Mouse (Mus musculus) liver, embryonic 14.5 days (tissue): ENCODE data around the gene Srgap2.

ENCODE experiments used
- CTCF ChIP-seq: IDR thresholded peaks from 2 replicates; pipeline ENCODE4 v1.5.1; 2016; ENCODE audit warnings: antibody characterized with exemption, low read depth, control low read depth
- EP300 ChIP-seq: IDR thresholded peaks from 2 replicates; pipeline ENCODE4 v1.6.1; 2016; ENCODE audit warnings: antibody characterized with exemption, low read depth

GRCm38 (mm10) chr1:131245089-131245856 is 281.9 kb downstream of the Srgap2 start, which contains the start of gene Rassf5:
- TF ChIP-seq CTCF (no peak), EP300 (no peak)
